Mouse (Mus musculus): ENCODE results near the gene Map4k1. TPM values are rescaled to one million over a fixed set of nuclear protein-coding genes. Genes with fewer than 3 reads are reported as not detected.

Gene Map4k1
- polyA plus RNA-seq, 1 experiment = 3.6 TPM

DNA sequence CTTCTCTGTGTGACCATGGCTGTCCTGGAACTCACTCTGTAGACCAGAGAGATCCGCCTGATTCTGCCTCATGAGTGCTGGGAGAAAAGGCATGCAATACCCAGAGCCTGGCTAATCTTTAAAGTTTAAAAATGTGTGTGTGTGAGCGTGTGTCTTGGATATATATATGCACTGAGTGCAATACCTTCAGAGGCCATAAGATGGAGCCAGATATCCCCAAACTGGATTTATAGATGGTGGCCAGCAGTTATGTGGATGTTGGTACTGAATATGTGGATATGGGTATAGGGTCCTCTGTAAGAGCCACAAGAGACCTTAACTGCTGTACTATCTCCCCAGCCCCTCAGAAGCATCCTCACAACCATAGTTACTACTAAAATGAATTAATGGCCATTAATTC is 68.9 kb downstream of the Map4k1 start:
- H3K27me3 ChIP-seq (ENCODE audit: control insufficient read depth, insufficient read depth, insufficient read length) = peaks cover 17% of the 10 kb centered on the region
- no peaks in the 10 kb centered on the region for H3K36me3 ChIP-seq (ENCODE audit: control insufficient read depth, insufficient read depth)
- no peak overlapping the region for H3ac ChIP-seq (ENCODE audit: control insufficient read depth, insufficient read length, low read depth)
- H3K4me3 ChIP-seq (ENCODE audit: insufficient read depth, poor library complexity, severe bottlenecking) = no peak overlapping the region
- H3K79me3 ChIP-seq (ENCODE audit: low read depth) = no peaks in the 10 kb centered on the region
- TF ChIP-seq MYOD1 (IDR thresholded peaks at IDR 0.05; ENCODE audit: control insufficient read depth, insufficient read length, low read depth) (no peak), CTCF (IDR thresholded peaks at IDR 0.05; ENCODE audit: control insufficient read depth, insufficient read depth, insufficient read length) (peak; percentile 5)
- H3K79me2 ChIP-seq (ENCODE audit: control insufficient read depth, insufficient read depth) = no peaks in the 10 kb centered on the region

- Histone ChIP-seq H3K4me3 (ENCODE audit: insufficient read depth, poor library complexity, severe bottlenecking) (no peak overlapping the region), H3K79me3 (ENCODE audit: low read depth) (no peaks in the 10 kb centered on the region), H3K36me3 (ENCODE audit: control insufficient read depth, insufficient read depth) (no peaks in the 10 kb centered on the region), H3K27me3 (ENCODE audit: control insufficient read depth, insufficient read depth, insufficient read length) (peaks cover 26% of the 10 kb centered on the region), H3ac (ENCODE audit: control insufficient read depth, insufficient read length, low read depth) (no peak overlapping the region), H3K79me2 (ENCODE audit: control insufficient read depth, insufficient read depth) (no peaks in the 10 kb centered on the region)
- no peak for TF ChIP-seq FOSL1 (IDR thresholded peaks at IDR 0.05; ENCODE audit: insufficient read depth, low read length, poor library complexity, severe bottlenecking)
- no peak for TF ChIP-seq CTCF (IDR thresholded peaks at IDR 0.05; ENCODE audit: control insufficient read depth, insufficient read depth, insufficient read length)
- no peak for TF ChIP-seq MAX (IDR thresholded peaks at IDR 0.05)
- no peak for TF ChIP-seq MYOD1 (IDR thresholded peaks at IDR 0.05; ENCODE audit: control insufficient read depth, insufficient read length, low read depth)
- no peak for TF ChIP-seq MYOG (IDR thresholded peaks at IDR 0.05; ENCODE audit: control insufficient read depth, extremely low read depth, insufficient read length)
- no peak for TF ChIP-seq CEBPB (IDR thresholded peaks at IDR 0.05; ENCODE audit: low read depth)
- no peak for TF ChIP-seq USF1 (IDR thresholded peaks at IDR 0.05; ENCODE audit: low read depth)
These were observed 71.0 kb downstream of the Map4k1 start for GRCm38 (mm10) chr7:29052821-29053220.

Small RNA genes lying within 50 kb of the gene (microRNA-seq; reads per million reads assigned to microRNA genes)
- not detected for gene Gm44408 (ENCODE audit: borderline microRNAs expressed)

Other genes starting within 250 kb of the Map4k1 start
- gene Mrps12, start 240.2 kb upstream of the Map4k1 start, polyA plus RNA-seq (2012; fragmentation: generic; extraction: Trizol) = 193 TPM
- 18.1 TPM for gene Sars2, start 240.1 kb upstream of the Map4k1 start, polyA plus RNA-seq (2012; fragmentation: generic; extraction: Trizol)
- gene Ccer2, start 225.9 kb upstream of the Map4k1 start, polyA plus RNA-seq (2012; fragmentation: generic; extraction: Trizol) = not detected
- gene Sirt2, start 215.3 kb upstream of the Map4k1 start, polyA plus RNA-seq (2012; fragmentation: generic; extraction: Trizol) = 48.9 TPM
- gene Nfkbib, start 214.5 kb upstream of the Map4k1 start, polyA plus RNA-seq (2012; fragmentation: generic; extraction: Trizol) = 45.1 TPM
- 0.09 TPM for gene Rinl, start 193.1 kb upstream of the Map4k1 start, polyA plus RNA-seq (2012; fragmentation: generic; extraction: Trizol)
- gene Hnrnpl, start 173.5 kb upstream of the Map4k1 start, polyA plus RNA-seq (2012; fragmentation: generic; extraction: Trizol) = 303 TPM
- 106 TPM for gene Ech1, start 156.8 kb upstream of the Map4k1 start, polyA plus RNA-seq (2012; fragmentation: generic; extraction: Trizol)
- gene Lgals4, start 148.2 kb upstream of the Map4k1 start, polyA plus RNA-seq (2012; fragmentation: generic; extraction: Trizol) = 0.25 TPM
- 0.12 TPM for gene Lgals7, start 118.2 kb upstream of the Map4k1 start, polyA plus RNA-seq (2012; fragmentation: generic; extraction: Trizol)
- gene Capn12, start 100.6 kb upstream of the Map4k1 start, polyA plus RNA-seq (2012; fragmentation: generic; extraction: Trizol) = 0.39 TPM
- gene Actn4, start 19.7 kb upstream of the Map4k1 start, polyA plus RNA-seq (2012; fragmentation: generic; extraction: Trizol) = 465 TPM
- gene Eif3k, start 186 bp upstream of the Map4k1 start, polyA plus RNA-seq (2012; fragmentation: generic; extraction: Trizol) = 429 TPM
- gene Ryr1, start 143.1 kb downstream of the Map4k1 start, polyA plus RNA-seq (2012; fragmentation: generic; extraction: Trizol) = 1.1 TPM
- gene Rasgrp4, start 152.8 kb downstream of the Map4k1 start, polyA plus RNA-seq (2012; fragmentation: generic; extraction: Trizol) = 0.01 TPM
- gene Fam98c, start 174.2 kb downstream of the Map4k1 start, polyA plus RNA-seq (2012; fragmentation: generic; extraction: Trizol) = 7.7 TPM
- 0.82 TPM for gene Ggn, start 188.2 kb downstream of the Map4k1 start, polyA plus RNA-seq (2012; fragmentation: generic; extraction: Trizol)
- 3.1 TPM for gene Spred3, start 188.4 kb downstream of the Map4k1 start, polyA plus RNA-seq (2012; fragmentation: generic; extraction: Trizol)
- gene Psmd8, start 198.7 kb downstream of the Map4k1 start, polyA plus RNA-seq (2012; fragmentation: generic; extraction: Trizol) = 388 TPM
- not detected for gene Catsperg1, start 232.0 kb downstream of the Map4k1 start, polyA plus RNA-seq (2012; fragmentation: generic; extraction: Trizol)